Comparison of ENCODE assay signal across 14 mouse cellular contexts in the genomic region with DNA sequence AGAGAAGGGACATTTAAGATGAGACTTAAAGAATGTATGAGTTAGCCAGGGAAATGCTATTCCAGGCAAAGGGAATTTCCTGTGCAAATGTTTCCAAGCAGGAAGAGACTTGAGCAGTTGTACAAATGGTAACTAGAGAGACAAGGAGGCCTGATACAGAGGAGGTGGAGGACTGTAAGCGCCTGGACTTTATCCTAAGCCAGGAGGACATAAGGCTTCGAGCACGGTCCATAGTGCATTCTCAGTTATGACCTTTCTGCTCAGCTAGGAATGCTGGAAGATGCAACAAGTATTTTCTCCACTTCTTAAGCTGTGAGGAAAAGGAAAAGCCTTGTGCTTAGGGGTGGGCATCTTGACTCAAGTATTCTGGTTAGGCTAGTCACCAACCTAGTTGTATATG. TPM values are rescaled to one million over a fixed set of nuclear protein-coding genes. Genes with fewer than 3 reads are reported as not detected.
DNase-seq lines count a peak whose midpoint lies in the region; ATAC-seq and TF ChIP-seq lines count a peak whose summit lies in the region.
"Had no signal": no experiment of that assay in that cellular context is flagged by ENCODE, and none has a peak within 500 bp of the region (broad histone marks: within the 10 kb centered on the region; RNA-seq: fewer than 3 reads in every experiment).

No protein-coding gene starts in this region.

- DNase-seq in heart, adult 2 months: no peak
- no peak for DNase-seq in liver, embryonic 14.5 days (ENCODE audit: low read depth in 3 of 3, low spot score in 3 of 3)
- DNase-seq in right cerebral cortex, postnatal 4 days: no peak
- no peak for DNase-seq in thymus, postnatal 4 days
- DNase-seq: adrenal gland, postnatal 25 days; cerebellum, adult 9-11 months; gastrocnemius, postnatal 36 days; lung, postnatal 4 days; midbrain, embryonic 14.5 days; spleen, adult 18-20 months had no signal

- H3K4me1 ChIP-seq in heart, embryonic 15.5 days (replicated peaks): peaks cover 34% of the 10 kb centered on the region
- peaks cover 17% of the 10 kb centered on the region for H3K4me1 ChIP-seq in heart, adult 2 months (ENCODE audit: control insufficient read depth, insufficient read depth, low read length)
- H3K4me1 ChIP-seq in intestine, embryonic 15.5 days (replicated peaks): peaks cover 11% of the 10 kb centered on the region
- peaks cover 35% of the 10 kb centered on the region for H3K4me1 ChIP-seq in kidney, embryonic 15.5 days
- H3K4me1 ChIP-seq in liver, embryonic 14.5 days (replicated peaks; ENCODE audit: control insufficient read depth in 2 of 2, insufficient read depth in 2 of 2, low read length in 1 of 2): peaks cover 32 to 38% of the 10 kb centered on the region in 2 experiments

- H3K79me2 ChIP-seq in heart, adult 2 months (replicated peaks; ENCODE audit: control insufficient read depth, insufficient read depth, low read length): peaks cover 9% of the 10 kb centered on the region

- 80% methylated on average over 3 of the region's 3 CpGs for WGBS in heart, embryonic 15.5 days
- WGBS in heart, adult 2 months: 19% methylated on average over 3 of the region's 3 CpGs
- 79% methylated on average over 3 of the region's 3 CpGs for WGBS in intestine, embryonic 15.5 days
- WGBS in kidney, embryonic 15.5 days: 86% methylated on average over 3 of the region's 3 CpGs
- WGBS in liver, embryonic 14.5 days (ENCODE audit: insufficient replicate concordance): 83% methylated on average over 3 of the region's 3 CpGs

- no peaks in the 10 kb centered on the region for H3K27me3 ChIP-seq in heart, embryonic 15.5 days
- no peaks in the 10 kb centered on the region for H3K27me3 ChIP-seq in heart, adult 2 months (ENCODE audit: control insufficient read depth, insufficient read depth, low read length)
- no peaks in the 10 kb centered on the region for H3K27me3 ChIP-seq in intestine, embryonic 15.5 days (replicated peaks)
- no peaks in the 10 kb centered on the region for H3K27me3 ChIP-seq in kidney, embryonic 15.5 days
- no peaks in the 10 kb centered on the region for H3K27me3 ChIP-seq in liver, embryonic 14.5 days (ENCODE audit: control insufficient read depth, insufficient read depth, low read length)

- no peak for ATAC-seq in heart, embryonic 15.5 days (replicated peaks; ENCODE audit: insufficient number of reproducible peaks, insufficient read depth, low FRiP score, low read depth)
- ATAC-seq in intestine, embryonic 15.5 days: no peak
- no peak for ATAC-seq in kidney, embryonic 15.5 days (replicated peaks; ENCODE audit: low FRiP score)
- no peak for ATAC-seq in liver, embryonic 14.5 days (ENCODE audit: insufficient read depth)

- H3K4me2 ChIP-seq in heart, embryonic 15.5 days: peak overlapping the region; percentile 82; the same call in 1 of the 2 replicates
- 0 out of 2 replicates have a peak overlapping the region, but pooled peaks have one; percentile 57 for H3K4me2 ChIP-seq in intestine, embryonic 15.5 days (replicated peaks)
- H3K4me2 ChIP-seq in kidney, embryonic 15.5 days: no peak overlapping the region
- peak overlapping the region; percentile 98 for H3K4me2 ChIP-seq in liver, embryonic 14.5 days (ENCODE audit: low read depth)

- H3K27ac ChIP-seq in heart, embryonic 15.5 days: peak overlapping the region; percentile 25
- no peak overlapping the region for H3K27ac ChIP-seq in heart, adult 2 months
- H3K27ac ChIP-seq in intestine, embryonic 15.5 days: 0 out of 2 replicates have a peak overlapping the region, but pooled peaks have one; percentile 34
- H3K27ac ChIP-seq in kidney, embryonic 15.5 days: peak overlapping the region; percentile 45; the same call in 1 of the 2 replicates
- peak overlapping the region; percentile 61 for H3K27ac ChIP-seq in liver, embryonic 14.5 days

- no peaks in the 10 kb centered on the region for H3K9me3 ChIP-seq in heart, embryonic 15.5 days (replicated peaks)
- no peaks in the 10 kb centered on the region for H3K9me3 ChIP-seq in intestine, embryonic 15.5 days
- no peaks in the 10 kb centered on the region for H3K9me3 ChIP-seq in kidney, embryonic 15.5 days (replicated peaks)
- H3K9me3 ChIP-seq in liver, embryonic 14.5 days (ENCODE audit: control insufficient read depth, low read length): no peaks in the 10 kb centered on the region
- H3K9me3 ChIP-seq: G1E had no signal

- TF ChIP-seq CTCF in heart, adult 2 months (IDR thresholded peaks at IDR 0.05): no peak
- no peak for TF ChIP-seq CTCF in liver, embryonic 14.5 days (IDR thresholded peaks at IDR 0.05; ENCODE audit: low read depth)

- H3K9ac ChIP-seq in heart, embryonic 15.5 days: no peak overlapping the region
- H3K9ac ChIP-seq in heart, adult 2 months (ENCODE audit: low read depth, low read length): no peak overlapping the region
- no peak overlapping the region for H3K9ac ChIP-seq in intestine, embryonic 15.5 days
- no peak overlapping the region for H3K9ac ChIP-seq in kidney, embryonic 15.5 days
- peak overlapping the region; percentile 80 for H3K9ac ChIP-seq in liver, embryonic 14.5 days (replicated peaks)

- 0 out of 2 replicates have a peak, but pooled peaks cover 6% of the 10 kb centered on the region for H3K36me3 ChIP-seq in heart, embryonic 15.5 days
- peaks cover 31% of the 10 kb centered on the region for H3K36me3 ChIP-seq in heart, adult 2 months (ENCODE audit: control insufficient read depth, insufficient read depth, low read length)
- H3K36me3 ChIP-seq in intestine, embryonic 15.5 days: no peaks in the 10 kb centered on the region
- H3K36me3 ChIP-seq in kidney, embryonic 15.5 days: peaks cover 35% of the 10 kb centered on the region
- H3K36me3 ChIP-seq in liver, embryonic 14.5 days (replicated peaks; ENCODE audit: control insufficient read depth, insufficient read depth, low read depth): peaks cover 21% of the 10 kb centered on the region

- no peak for TF ChIP-seq POLR2A in heart, adult 2 months (IDR thresholded peaks at IDR 0.05; ENCODE audit: insufficient read depth, low read depth, low read length)

- no peak overlapping the region for H3K4me3 ChIP-seq in heart, embryonic 15.5 days
- H3K4me3 ChIP-seq in heart, adult 2 months: no peak overlapping the region
- H3K4me3 ChIP-seq in intestine, embryonic 15.5 days (replicated peaks): no peak overlapping the region
- no peak overlapping the region for H3K4me3 ChIP-seq in kidney, embryonic 15.5 days (replicated peaks)
- peak overlapping the region in 1 of 2 experiments; percentile 74; a peak in 2 of 4 replicates for H3K4me3 ChIP-seq in liver, embryonic 14.5 days (ENCODE audit: insufficient read depth in 1 of 2, low read depth in 2 of 2, low read length in 2 of 2)

- intact Hi-C loops in heart, adult 2 months (cut with DNase I): no loop called here

- no peak for TF ChIP-seq EP300 in heart, adult 2 months (IDR thresholded peaks at IDR 0.05; ENCODE audit: insufficient read depth, low read depth, low read length)
- TF ChIP-seq EP300 in liver, embryonic 14.5 days (IDR thresholded peaks at IDR 0.05; ENCODE audit: low read depth): no peak

RNA-seq across cellular contexts. Expression of gene Dlst, which starts 2.7 kb away (rescaled TPM):
- 199 and 204 TPM in 2 replicates for polyA plus RNA-seq in heart, embryonic 15.5 days (2015; fragmentation: Nextera tagmentation; extraction: Ambion mirVana)
- 100 to 1,000 TPM; 668 to 715 TPM for total RNA-seq in heart, adult 2 months (2021)
- 423 and 709 TPM in 2 replicates for polyA plus RNA-seq in heart, adult 2 months (2012; rRNA removed)
- 117 and 125 TPM in 2 replicates for polyA plus RNA-seq in intestine, embryonic 15.5 days (2015; fragmentation: Nextera tagmentation; extraction: Ambion mirVana)
- 120 and 123 TPM in 2 replicates for polyA plus RNA-seq in kidney, embryonic 15.5 days (2015; fragmentation: Nextera tagmentation; extraction: Ambion mirVana)
- 54.6 and 73.7 TPM in 2 replicates for polyA plus RNA-seq in liver, embryonic 14.5 days (2012; rRNA removed)
- 59.2 and 67.8 TPM in 2 replicates for polyA plus RNA-seq in liver, embryonic 14.5 days (2014; fragmentation: Nextera tagmentation; extraction: Ambion mirVana)

RNA-seq across cellular contexts. Expression of gene Prox2, which starts 2.8 kb away (rescaled TPM):
- 2.5 TPM in 2 replicates for polyA plus RNA-seq in heart, embryonic 15.5 days (2015; fragmentation: Nextera tagmentation; extraction: Ambion mirVana)
- 1 to 10 TPM; 1.2 to 1.5 TPM for total RNA-seq in heart, adult 2 months (2021)
- 1.1 and 1.7 TPM in 2 replicates for polyA plus RNA-seq in heart, adult 2 months (2012; rRNA removed)
- 1.9 and 2.1 TPM in 2 replicates for polyA plus RNA-seq in intestine, embryonic 15.5 days (2015; fragmentation: Nextera tagmentation; extraction: Ambion mirVana)
- 3.4 and 4.2 TPM in 2 replicates for polyA plus RNA-seq in kidney, embryonic 15.5 days (2015; fragmentation: Nextera tagmentation; extraction: Ambion mirVana)
- 1.0 and 1.2 TPM in 2 replicates for polyA plus RNA-seq in liver, embryonic 14.5 days (2012; rRNA removed)
- polyA plus RNA-seq in liver, embryonic 14.5 days (2014; fragmentation: Nextera tagmentation; extraction: Ambion mirVana): 2.2 and 2.8 TPM in 2 replicates

RNA-seq across cellular contexts. Expression of gene Rps6kl1, which starts 37.7 kb away (rescaled TPM):
- polyA plus RNA-seq in heart, embryonic 15.5 days (2015; fragmentation: Nextera tagmentation; extraction: Ambion mirVana): 0.87 and 1.9 TPM in 2 replicates
- 1 to 10 TPM; 2.3 to 2.4 TPM for total RNA-seq in heart, adult 2 months (2021)
- 3.4 and 5.1 TPM in 2 replicates for polyA plus RNA-seq in heart, adult 2 months (2012; rRNA removed)
- 2.4 and 2.6 TPM in 2 replicates for polyA plus RNA-seq in intestine, embryonic 15.5 days (2015; fragmentation: Nextera tagmentation; extraction: Ambion mirVana)
- polyA plus RNA-seq in kidney, embryonic 15.5 days (2015; fragmentation: Nextera tagmentation; extraction: Ambion mirVana): 1.0 and 1.4 TPM in 2 replicates
- polyA plus RNA-seq in liver, embryonic 14.5 days (2012; rRNA removed): 0.31 and 0.57 TPM in 2 replicates
- polyA plus RNA-seq in liver, embryonic 14.5 days (2014; fragmentation: Nextera tagmentation; extraction: Ambion mirVana): 0.30 and 0.57 TPM in 2 replicates
